Mouse (Mus musculus) kidney, adult 8-10 months (tissue): ENCODE measurements around the gene Ube2o.
"Not testable (repeated sequence)": the region's sequence is repeated elsewhere in the genome, so short reads cannot be mapped to it uniquely, and the experiment has no call there.

Experiments used
- DNase-seq, 2 experiments: peaks; one replicate each; pipeline ENCODE4 v3.0.0; 2022

The Ube2o gene

DNA sequence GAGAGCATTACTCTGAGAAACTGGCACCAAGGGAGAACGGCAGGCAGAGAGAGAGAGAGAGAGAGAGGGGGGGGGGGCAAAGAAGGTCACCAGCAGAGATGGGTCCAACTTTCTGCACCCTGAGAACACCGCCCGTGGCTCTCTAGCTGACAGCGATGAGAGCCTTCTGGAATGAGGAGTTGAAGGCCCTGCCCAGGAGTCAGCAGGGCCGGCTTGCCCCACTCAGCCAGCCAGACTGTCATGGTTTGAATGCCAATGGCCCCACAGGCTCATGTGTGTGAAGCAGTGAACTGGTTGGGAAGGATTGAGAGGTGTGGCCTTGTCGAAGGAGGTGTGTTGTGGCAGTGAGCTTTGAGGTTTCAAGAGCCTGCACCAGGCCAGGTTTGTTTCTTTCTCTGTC, 32.0 kb upstream of the Ube2o start:
- DNase-seq, result no peak

DNA sequence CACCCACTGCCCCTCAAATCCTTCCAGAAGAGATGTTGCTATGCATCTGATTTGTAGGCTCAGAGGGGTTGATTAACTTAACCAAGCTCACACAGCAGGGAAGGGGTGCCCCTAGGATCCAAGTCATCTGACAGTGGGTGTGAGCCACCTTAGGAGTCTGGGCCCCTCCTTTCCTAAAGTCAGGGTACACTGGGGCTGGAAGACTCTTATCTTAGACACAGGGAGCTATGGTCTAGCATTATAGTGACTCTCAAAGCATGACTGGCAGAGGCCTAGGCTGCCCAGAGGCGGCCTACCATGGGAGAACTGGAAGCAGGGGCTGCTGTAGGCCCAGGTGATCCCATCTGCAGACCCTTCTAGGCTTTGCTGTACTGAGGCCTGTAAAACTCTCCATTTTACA, 31.3 kb upstream of the Ube2o start:
- no peak for DNase-seq

DNA sequence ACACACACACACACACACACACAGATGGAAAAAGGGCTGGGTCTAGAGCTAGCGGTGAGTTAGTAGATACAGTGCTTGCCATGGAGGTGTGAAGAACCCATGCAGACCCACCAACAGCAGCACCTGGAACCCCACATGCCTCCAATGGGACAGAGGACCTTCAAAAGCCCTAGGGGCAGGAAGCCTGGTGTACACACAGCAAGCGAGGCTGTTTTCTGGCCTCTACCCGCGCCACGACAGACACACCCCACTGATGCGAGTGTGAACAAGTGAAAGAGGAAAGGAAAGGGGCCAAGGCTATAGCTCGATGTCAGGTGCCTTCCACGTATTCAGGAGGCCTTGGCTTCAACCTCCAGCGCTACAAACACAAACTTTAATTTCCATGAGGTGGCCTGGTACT, 30.6 kb upstream of the Ube2o start:
- no peak for DNase-seq

DNA sequence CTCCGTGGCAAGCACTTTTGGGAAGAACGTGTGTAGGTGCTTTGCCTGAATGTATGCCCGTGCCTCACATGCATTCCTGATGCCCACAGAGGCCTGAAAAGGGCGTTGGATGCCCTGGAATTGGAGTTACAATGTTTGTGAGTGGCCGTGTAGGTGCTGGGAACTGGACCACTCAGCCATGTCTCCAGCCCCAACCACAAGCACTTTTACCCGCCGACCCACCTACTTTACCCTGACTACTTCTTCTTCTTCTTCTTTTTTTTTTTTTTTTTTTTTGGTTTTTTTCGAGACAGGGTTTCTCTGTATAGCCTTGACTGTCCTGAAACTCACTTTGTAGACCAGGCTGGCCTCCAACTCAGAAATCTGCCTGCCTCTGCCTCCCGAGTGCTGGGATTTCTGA, 29.9 kb upstream of the Ube2o start:
- not testable (repeated sequence) for DNase-seq

DNA sequence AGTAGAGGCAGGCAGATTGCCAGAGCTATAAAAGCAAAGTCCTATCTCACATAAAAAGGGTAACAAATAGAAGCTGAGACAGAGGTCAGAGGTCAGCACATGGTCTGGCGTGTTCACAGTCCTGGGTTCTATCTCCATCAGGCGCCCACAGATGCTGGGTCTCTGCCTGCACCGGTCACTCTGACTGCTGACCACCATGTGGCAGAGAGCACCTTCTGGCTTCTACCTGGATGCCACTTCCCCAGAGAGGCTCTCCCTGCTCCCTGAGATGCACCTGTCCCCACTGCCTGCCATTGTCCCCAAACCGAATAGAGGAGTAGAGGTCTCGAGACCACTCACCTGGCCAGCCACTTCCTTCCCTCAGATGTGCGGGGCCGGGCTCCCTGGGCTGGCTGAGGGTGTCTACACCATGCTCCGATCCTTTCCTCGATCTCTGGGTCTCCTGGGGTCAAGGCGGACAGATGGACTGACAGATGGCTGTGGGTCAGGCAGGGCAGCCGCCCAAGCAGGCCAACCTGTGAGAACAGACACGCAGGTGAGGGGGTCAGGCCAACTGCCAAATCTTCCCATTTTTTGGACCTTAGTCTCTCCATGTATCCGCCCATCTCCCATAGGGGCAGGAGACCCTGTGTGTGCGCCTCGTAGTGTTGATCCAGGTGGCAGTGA, 28.9 kb upstream of the Ube2o start:
- no peak for DNase-seq

DNA sequence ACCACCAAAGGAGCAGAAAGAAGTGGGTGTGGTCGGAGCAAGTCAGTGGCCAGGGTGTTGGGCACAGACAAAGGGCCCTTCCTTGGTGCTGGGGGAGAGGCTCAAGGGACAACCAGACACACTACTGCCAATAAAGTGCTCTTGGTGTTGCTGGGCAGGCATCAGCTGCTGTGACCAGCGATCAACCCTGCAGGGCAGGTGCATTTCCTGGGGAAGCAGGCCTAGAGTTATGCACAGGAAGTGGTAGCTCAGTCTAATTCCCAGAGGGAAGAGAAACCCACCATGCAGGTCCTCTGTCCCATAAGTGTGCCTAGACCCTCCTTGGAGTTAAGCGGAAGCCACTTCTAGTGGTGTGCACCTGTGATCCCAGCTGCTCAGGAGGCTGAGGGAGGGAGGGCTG, 26.5 kb upstream of the Ube2o start:
- no peak for DNase-seq

DNA sequence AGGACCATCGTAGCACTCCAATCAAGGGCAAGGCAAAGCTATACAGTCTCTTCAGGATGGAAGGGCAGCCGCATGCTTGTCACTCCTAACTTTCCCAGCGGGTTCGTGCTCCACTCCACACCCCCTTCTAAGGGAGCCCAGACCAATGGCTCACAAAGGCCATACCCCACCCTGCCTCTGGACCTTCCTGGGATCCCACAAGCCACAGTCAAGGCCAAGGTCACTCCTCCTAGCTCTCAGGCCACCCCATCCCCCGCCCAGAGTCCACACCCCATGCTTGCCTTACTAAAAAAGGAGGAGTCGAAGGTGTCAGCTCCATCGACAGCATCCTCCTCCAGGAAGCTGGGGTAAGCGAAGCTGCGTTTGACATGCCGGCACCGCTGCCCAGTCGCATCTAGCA, 22.9 kb upstream of the Ube2o start:
- no peak for DNase-seq

DNA sequence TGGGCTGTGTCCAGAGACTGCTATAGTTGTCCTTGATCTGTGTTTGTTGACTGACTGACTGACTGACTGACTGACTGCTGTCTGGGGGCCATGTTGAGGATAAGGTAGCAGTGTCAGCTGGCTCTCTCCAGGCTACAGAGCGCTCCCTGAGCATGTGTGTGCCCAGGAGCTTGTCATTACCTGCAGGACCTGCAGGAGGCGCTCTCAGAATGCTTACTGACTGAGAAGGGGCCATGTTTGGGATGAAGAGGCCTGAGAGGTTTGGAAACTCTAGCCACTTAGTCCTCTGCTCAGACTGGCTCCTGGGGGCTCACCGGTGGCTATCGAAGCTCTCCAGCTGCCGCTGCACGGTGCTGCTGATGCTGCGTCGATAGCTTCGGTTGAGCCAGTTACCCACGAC, 22.1 kb upstream of the Ube2o start:
- peak in 1 of 2 experiments; percentile 42 for DNase-seq

DNA sequence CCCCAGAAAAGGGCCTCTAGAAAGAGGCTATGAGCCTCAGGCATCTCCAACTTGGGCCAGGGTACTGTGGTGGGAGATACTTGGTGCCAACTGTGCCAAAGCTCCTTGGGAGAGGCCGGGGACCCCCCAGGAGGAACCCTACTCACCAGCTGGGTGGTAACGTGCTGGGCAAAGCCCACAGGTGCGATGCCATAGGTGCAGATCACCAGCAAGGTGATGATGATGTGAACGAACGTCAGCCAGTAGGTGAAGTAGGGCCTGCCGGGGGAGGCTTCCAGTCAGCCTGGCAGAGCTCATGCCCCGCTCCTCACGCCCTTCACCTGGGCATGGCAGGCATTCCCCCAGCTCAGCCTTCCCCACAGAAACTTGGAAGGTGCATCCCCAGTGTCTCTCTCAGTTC, 20.8 kb upstream of the Ube2o start:
- DNase-seq, result no peak

DNA sequence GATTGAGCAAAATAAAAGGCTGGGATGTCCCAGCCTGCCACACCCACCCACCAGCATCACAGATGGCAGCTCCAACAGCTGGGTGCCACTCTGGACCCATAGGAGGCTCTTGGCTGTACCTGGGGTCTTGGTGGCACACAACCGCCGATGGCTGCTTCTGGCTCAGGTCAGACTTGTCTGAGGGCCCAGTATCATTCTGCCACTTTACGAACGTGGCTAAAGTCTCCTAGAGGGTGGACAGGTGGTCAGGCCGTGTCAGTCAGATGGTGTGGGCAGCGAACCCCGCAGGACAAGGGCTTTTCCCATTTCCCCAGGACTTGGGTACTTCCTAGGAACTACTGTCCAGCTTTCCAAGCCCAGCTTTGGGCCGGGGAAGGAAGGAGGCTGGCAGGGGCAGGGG, 19.9 kb upstream of the Ube2o start:
- no peak for DNase-seq

DNA sequence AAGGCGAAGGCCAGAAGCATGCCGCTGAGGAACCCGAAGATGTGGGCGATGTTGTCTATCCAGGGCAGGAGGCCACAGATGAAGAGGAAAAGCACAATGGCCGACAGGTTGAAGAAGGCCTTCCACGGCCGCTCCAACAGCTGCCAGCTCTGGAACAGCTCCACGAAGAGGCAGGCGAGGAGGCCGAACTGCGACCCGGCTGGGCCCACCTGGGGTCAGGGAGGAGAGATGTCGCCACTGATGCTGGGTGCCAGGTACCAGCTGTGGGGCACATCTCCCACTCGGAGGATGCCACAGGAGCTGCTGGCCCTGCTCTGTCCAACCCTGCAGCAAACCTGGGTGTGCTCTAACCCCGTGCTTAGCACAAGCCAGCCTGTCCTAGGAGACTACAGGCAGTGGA, 18.0 kb upstream of the Ube2o start:
- no peak for DNase-seq

DNA sequence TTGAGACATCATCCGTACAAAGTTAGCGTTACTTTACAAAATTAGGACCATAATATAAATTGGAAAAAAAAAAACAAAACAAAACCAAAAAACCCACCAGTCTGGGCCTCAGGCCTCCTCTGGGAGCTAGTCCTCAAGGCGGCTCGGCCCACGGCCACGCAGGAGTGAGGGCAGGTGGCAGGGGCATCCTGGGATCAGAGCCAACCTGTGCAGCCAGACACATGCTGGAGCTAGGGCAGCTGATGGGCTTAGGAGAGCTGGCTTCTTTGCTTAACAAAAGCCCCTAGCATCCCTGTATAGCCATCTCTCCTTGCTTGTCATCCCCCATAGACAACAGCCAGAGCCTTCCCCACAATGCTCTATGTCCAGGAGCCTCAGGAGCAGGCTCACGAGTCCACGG, 16.9 kb upstream of the Ube2o start:
- no peak for DNase-seq

DNA sequence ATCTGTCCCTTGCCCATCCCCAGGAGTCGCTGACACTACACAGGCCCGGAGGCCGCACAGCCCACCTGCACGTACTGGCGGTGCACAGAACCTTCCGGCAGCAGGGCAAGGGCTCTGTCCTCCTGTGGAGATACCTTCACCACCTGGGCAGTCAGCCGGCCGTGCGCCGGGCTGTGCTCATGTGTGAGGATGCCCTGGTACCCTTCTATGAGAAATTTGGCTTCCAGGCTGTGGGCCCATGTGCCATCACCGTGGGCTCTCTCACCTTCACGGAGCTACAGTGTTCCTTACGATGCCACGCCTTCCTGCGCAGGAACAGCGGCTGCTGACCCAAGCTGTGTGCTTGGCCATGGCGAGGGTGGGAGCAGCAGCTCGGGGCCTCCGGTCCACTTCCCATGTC, 15.5 kb upstream of the Ube2o start:
- DNase-seq, result no peak

DNA sequence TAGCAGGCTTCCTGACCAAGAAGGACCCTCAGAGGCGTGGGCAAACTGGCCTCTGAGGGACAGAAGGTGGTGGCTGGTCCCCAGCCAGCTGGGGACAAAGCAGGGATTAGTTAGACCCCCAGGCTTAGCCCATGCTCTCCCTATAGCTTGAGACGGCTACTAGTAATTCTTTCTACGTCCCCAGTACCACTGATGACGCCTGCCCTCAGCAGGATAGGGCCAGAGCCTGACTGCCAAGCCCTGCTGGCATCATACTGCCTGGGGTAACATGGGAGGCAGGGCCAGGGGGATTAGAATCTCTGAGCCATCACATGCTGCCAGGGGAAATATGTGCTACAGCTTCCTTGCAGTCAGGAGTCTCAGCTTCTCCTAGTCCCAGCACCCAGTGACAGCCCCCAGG, 12.1 kb upstream of the Ube2o start:
- no peak for DNase-seq

DNA sequence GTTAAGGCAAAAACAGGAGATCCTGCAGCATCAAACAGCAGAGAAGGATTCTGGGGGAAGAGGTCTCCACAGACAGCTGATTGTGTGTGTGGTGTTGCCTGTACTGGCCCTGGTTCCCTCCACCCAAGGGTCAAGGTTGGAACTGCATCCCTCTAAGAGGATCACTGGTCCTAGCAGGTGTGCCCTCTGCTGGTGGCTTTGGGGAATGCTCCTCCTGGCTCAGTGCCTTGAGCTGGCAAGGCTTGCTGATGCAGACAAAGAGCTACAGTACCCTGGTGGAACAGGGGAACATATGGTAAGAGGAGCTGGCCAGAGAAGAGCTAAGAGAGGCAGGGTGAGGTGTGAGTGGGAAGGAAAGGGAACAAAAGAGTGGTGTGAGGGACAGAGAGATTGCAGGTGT, 11.2 kb upstream of the Ube2o start:
- peak; percentile 88 to 98 for DNase-seq

DNA sequence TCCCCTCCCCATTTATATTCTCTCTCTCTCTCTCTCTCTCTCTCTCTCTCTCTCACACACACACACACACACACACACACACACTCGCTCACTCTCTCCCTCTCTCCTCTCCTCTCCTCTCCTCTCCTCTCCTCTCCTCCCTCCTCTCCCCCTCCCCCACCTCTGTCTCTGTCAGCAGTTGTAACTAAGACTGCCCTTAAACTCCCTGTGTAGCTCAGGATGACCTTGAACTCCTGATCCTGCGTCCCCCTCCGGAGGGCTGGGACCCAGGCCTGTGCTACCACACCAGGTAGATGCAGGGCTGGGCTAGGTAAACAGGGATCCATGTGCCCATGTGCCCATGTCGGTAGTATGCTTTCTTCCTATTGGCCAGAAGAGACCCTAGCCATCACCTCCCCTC, 10.4 kb upstream of the Ube2o start:
- DNase-seq, result no peak

DNA sequence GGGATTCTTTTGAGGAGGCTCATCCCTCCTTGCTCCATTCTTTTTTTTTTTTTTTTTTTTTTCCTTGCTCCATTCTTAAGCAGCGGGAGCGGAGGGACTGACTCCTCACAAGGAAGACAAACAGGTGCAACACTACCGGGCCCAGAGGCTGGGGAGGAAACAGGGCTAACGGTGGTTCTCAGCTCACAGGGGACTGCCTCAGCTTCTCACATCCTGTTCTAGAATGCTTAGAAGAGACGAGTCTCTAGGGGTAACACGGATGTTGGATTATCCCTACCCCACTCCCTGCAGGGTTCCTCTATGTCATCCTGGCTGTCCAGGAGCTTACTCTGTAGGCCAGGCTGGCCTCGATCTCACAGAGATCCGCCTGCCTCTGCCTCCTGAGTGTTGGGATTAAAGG, 8.3 kb upstream of the Ube2o start:
- DNase-seq, result no peak

DNA sequence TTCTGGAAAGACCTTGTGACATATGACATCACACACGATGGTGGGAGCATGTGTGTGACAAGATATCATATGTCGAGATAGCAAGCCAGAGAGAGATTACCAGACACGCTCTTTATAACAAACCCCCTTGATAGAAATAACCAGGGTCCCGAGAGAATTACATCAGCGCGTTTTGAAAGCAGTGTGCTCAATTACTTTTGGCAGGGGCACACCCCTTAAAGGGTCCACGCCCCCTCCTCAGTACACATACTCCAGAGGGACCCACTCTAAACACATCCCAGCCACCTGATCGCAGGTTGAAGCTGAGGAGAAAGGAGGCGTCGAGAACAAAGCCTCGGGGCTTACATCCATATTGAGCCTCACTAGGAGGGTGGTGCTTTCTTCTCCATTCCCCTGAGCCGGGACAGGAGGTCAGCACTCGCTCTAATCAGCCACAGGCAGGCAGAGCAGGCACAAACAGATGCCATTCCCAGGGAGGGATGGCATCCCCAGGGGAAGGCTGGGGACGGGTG, 7.8 kb upstream of the Ube2o start:
- DNase-seq, result no peak

DNA sequence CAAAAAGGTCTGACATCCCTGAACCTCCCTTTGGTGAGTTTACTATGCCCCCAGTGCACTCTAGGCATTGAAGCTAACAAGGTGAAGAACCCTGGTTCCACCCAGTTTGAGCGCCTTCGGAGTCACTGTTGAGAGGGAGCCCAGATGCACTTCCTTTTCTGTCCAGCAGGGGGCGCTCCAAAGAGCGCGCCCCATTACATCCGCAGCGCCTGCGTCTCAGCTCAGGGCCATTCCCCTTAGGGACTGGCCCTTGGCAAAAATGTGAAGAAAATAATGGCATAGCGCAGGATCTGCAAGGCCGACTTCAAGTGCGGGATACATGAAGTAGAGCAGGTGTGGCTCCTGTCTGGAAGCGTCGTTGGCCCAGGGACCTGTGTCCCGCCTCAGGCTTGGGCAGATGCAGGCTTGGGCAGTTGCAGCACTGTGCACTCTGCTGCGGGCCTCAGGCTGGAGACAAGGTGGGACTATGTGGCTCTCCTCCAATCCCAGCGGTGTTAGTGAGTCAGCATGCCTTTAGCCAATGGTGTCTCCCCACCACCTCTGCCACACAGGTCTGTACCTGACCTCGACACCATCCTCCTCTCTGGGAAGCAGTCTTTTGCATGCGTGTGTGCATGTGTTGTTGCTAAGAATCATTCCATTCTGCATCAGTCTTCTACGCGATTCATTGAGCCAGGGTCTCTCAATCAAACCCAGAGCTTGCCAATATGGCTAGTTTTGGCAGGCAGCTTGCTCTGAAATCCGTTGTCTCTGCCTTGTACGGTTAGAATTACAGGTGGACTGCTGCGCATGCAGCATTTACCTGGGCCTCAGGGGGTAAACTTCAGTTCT, 5.8 kb upstream of the Ube2o start:
- DNase-seq, result peak; percentile 22 to 73

DNA sequence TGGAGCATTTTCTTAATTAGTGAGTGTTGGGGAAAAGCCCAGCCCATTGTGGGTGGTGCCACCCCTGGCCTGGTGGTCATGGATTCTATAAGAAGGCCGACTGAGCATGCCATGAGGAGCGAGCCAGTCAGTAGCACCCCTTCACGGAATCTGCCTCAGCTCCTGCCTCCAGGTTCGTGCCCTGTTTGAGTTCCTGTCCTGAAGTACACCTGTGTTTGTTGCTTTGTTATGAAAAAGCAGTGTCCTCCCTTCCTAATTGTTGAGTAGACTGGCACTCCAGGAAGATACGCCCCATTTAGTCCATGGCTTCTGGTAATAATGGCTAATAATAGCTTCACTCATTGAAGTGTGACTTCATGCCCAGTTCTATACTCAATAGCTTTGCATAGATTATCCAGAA, 5.1 kb upstream of the Ube2o start, which contains the start of gene Aanat:
Aanat (plus strand) TSS at position 123 of the 400 bp plus-strand sequence.
- DNase-seq, result no peak

DNA sequence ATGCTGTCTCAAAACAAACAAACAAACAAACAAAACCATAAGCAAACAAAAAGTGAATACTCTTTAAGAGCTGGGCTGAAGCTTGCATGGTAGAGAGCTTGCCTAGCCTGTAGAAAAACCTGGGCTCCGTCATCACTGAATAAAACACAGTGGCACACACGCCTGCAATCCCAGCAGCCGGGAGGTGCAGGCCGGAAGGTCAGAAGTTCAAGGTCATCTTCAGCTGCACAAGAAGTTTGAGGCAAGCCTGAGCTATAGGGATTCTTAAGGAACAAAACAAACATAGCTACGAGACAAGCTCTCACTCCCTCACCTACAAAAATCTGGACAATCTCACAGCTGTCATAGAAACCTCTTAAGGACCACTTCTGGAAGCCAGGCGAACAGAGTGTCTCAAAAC, 4.4 kb upstream of the Ube2o start:
- no peak for DNase-seq

DNA sequence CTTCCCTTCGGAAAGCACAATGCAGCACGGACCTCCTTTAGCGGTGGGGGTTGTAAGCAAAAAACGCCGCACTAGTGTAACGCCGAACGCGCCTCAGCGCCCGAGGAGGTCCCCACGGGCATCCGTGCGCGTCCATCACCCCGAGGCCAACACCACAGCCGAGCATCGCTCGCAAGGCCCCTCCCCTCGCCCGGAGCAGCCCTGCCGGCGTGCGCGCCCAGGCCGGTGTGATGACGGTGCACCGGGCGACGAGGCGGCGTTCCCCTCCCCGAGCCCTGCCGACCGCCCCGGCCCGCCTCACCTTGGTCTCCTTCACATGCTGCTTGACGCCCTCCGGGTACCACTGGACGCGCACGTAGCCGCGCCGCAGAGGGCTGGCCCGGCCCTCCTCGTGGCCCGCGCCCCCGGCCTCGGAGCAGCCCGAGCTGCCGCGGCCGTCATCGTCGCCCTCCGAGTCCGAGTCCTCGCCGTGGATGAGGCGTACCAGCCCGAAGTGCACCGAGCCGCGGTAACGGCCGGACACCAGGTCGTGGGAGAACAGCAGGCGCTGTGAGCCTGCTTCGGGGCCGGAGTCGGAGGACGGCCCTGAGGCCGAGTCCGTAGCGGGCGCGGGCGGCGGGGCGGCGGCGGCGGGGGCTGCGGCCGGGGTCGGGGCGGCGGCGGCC, 404 bp downstream of the Ube2o start:
- peak; percentile 24 to 26 for DNase-seq

DNA sequence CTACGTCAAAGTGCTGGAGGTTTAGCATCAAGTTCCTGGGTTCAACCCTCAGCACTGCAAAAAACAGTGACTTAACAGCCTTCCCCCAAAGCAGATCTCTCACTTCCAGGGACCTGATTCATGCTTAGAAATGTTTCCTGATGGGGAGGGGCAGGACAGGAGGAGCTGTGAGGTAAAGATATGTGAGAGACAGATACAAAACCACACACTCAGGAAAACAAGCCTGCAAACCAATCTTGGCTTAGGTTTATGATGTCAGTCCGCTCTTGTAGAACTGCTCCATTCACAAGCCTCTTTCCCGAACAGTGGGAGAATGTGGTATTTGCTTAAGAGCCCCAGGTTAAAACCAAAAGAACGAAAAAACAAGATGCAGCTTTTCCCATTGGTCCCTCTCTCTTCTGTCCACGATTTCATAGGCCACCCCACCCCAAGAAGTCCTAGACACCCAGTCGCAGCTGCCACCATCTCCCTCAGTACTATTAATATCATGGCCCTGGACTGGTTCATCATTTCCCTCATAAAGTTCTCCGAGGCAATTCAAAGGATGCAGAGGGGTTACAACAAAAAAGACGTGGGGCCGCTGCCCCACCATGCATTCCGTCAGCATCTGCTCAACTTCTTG, 1.1 kb downstream of the Ube2o start:
- no peak for DNase-seq
